Mouse (Mus musculus) thymus, adult 2 months (tissue): ENCODE measurements around the gene Gabrb1.

ENCODE experiments used
- CTCF ChIP-seq: fragments of 200-500 bp; IDR thresholded peaks from 2 replicates; pipeline ENCODE4 v1.5.1; 2012; ENCODE audit warnings: mild to moderate bottlenecking, control low read depth, low read length, moderate library complexity, borderline replicate concordance; ENCODE audit not compliant: control insufficient read depth, poor library complexity, insufficient read depth; ENCODE audit errors: extremely low read depth
- POLR2A ChIP-seq: fragments of 200-500 bp; IDR thresholded peaks from 2 replicates; pipeline ENCODE4 v1.6.1; 2012; ENCODE audit warnings: mild to moderate bottlenecking, low read length, control low read depth, moderate library complexity; ENCODE audit not compliant: control insufficient read depth, poor library complexity, insufficient read depth; ENCODE audit errors: extremely low read depth

GRCm38 (mm10) chr5:72181194-72181593, 523.3 kb downstream of the Gabrb1 start:
- TF ChIP-seq POLR2A (no peak), CTCF (no peak)
